Mouse (Mus musculus): ENCODE data around the gene Olfr1030. TPM values are rescaled to one million over a fixed set of nuclear protein-coding genes. Genes with fewer than 3 reads are reported as not detected.
"Not testable (repeated sequence)": the region's sequence is repeated elsewhere in the genome, so short reads cannot be mapped to it uniquely, and the experiment has no call there.

The Olfr1030 gene
- polyA plus RNA-seq (2012): 0.01 TPM in 1 of 2 replicates, not detected in the other

- H3K27me3 ChIP-seq (ENCODE audit: control insufficient read depth): no peaks in the 10 kb centered on the region
- TF ChIP-seq GATA1 (IDR thresholded peaks at IDR 0.05; ENCODE audit: low read length) (no peak), TAL1 (IDR thresholded peaks at IDR 0.05; ENCODE audit: low read length) (no peak)
- H3K4me3 ChIP-seq (replicated peaks): no peak within 1 kb of the TSS
- no peaks in the 10 kb centered on the region for H3K4me1 ChIP-seq (ENCODE audit: control insufficient read depth)
- H3K36me3 ChIP-seq (ENCODE audit: control insufficient read depth): no peaks in the 10 kb centered on the region
- H3K9me3 ChIP-seq (ENCODE audit: control insufficient read depth, low read length): no peaks in the 10 kb centered on the region
These were observed at the start of gene Olfr1030 for GRCm38 (mm10) chr2:85978976-85979375. Olfr1030 (plus strand) TSS chr2:85979276.

- Histone ChIP-seq H3K4me3 (replicated peaks) (no peak within 1 kb of the TSS), H3K4me1 (ENCODE audit: control insufficient read depth) (no peaks in the 10 kb centered on the region), H3K36me3 (ENCODE audit: control insufficient read depth) (no peaks in the 10 kb centered on the region), H3K9me3 (ENCODE audit: control insufficient read depth, low read length) (no peaks in the 10 kb centered on the region), H3K27me3 (ENCODE audit: control insufficient read depth) (no peaks in the 10 kb centered on the region)
- TF ChIP-seq TAL1 (IDR thresholded peaks at IDR 0.05; ENCODE audit: low read length) (no peak), GATA1 (IDR thresholded peaks at IDR 0.05; ENCODE audit: low read length) (no peak)
These were observed 28.9 kb upstream of the Olfr1030 start, which contains the start of gene Olfr1028 for GRCm38 (mm10) chr2:85950137-85950536. Olfr1028 (plus strand) TSS chr2:85950437.

- TF ChIP-seq TAL1 (IDR thresholded peaks at IDR 0.05; ENCODE audit: low read length) (no peak), GATA1 (IDR thresholded peaks at IDR 0.05; ENCODE audit: low read length) (no peak)
These were observed 5.5 kb upstream of the Olfr1030 start, which contains the start of gene Olfr1029 for GRCm38 (mm10) chr2:85973595-85973994. Olfr1029 (plus strand) TSS chr2:85973895.

GRCm38 (mm10) chr2:85990004-85990403 is 10.9 kb downstream of the Olfr1030 start, which contains the start of gene Olfr1031:
Olfr1031 (plus strand) TSS chr2:85990304.
- Histone ChIP-seq H3K36me3 (ENCODE audit: control insufficient read depth) (no peaks in the 10 kb centered on the region), H3K4me1 (ENCODE audit: control insufficient read depth) (no peaks in the 10 kb centered on the region), H3K9me3 (ENCODE audit: control insufficient read depth, low read length) (0 out of 2 replicates have a peak, but pooled peaks cover 3% of the 10 kb centered on the region), H3K4me3 (replicated peaks) (no peak within 1 kb of the TSS), H3K27me3 (ENCODE audit: control insufficient read depth) (no peaks in the 10 kb centered on the region)
- no peak for TF ChIP-seq GATA1 (IDR thresholded peaks at IDR 0.05; ENCODE audit: low read length)
- TF ChIP-seq TAL1 (IDR thresholded peaks at IDR 0.05; ENCODE audit: low read length): no peak

More at GRCm38 (mm10) chr2:85973595-85973994, 5.5 kb upstream of the Olfr1030 start, which contains the start of gene Olfr1029:
- H3K36me3 ChIP-seq (ENCODE audit: control insufficient read depth): no peaks in the 10 kb centered on the region
- H3K4me3 ChIP-seq (replicated peaks): no peak within 1 kb of the TSS
- no peaks in the 10 kb centered on the region for H3K4me1 ChIP-seq (ENCODE audit: control insufficient read depth)
- H3K27me3 ChIP-seq (ENCODE audit: control insufficient read depth): no peaks in the 10 kb centered on the region
- H3K9me3 ChIP-seq (ENCODE audit: control insufficient read depth, low read length): no peaks in the 10 kb centered on the region

GRCm38 (mm10) chr2:86005240-86005639 is 26.2 kb downstream of the Olfr1030 start, which contains the start of gene Olfr1032:
Olfr1032 (plus strand) TSS chr2:86005540.
- no peaks in the 10 kb centered on the region for H3K36me3 ChIP-seq (ENCODE audit: control insufficient read depth)
- H3K9me3 ChIP-seq (ENCODE audit: control insufficient read depth, low read length): no peaks in the 10 kb centered on the region
- no peaks in the 10 kb centered on the region for H3K4me1 ChIP-seq (ENCODE audit: control insufficient read depth)
- no peak for TF ChIP-seq TAL1 (IDR thresholded peaks at IDR 0.05; ENCODE audit: low read length)
- TF ChIP-seq GATA1 (IDR thresholded peaks at IDR 0.05; ENCODE audit: low read length): no peak
- no peaks in the 10 kb centered on the region for H3K27me3 ChIP-seq (ENCODE audit: control insufficient read depth)
- no peak within 1 kb of the TSS for H3K4me3 ChIP-seq (replicated peaks)

GRCm38 (mm10) chr2:86020406-86020805 is 41.3 kb downstream of the Olfr1030 start, which contains the start of gene Olfr1033:
Olfr1033 (plus strand) TSS chr2:86020633.
- not testable (repeated sequence) for H3K4me3 ChIP-seq (replicated peaks); H3K36me3 ChIP-seq (ENCODE audit: control insufficient read depth); H3K4me1 ChIP-seq (ENCODE audit: control insufficient read depth); H3K9me3 ChIP-seq (ENCODE audit: control insufficient read depth, low read length); H3K27me3 ChIP-seq (ENCODE audit: control insufficient read depth)

- H3K4me3 ChIP-seq (replicated peaks); H3K4me1 ChIP-seq (ENCODE audit: control insufficient read depth); H3K9me3 ChIP-seq (ENCODE audit: control insufficient read depth, low read length); H3K27me3 ChIP-seq (ENCODE audit: control insufficient read depth); H3K36me3 ChIP-seq (ENCODE audit: control insufficient read depth): not testable (repeated sequence)
These were observed 42.4 kb downstream of the Olfr1030 start for GRCm38 (mm10) chr2:86021518-86021917.

Other genes starting within 250 kb of the Olfr1030 start
- not detected in 2 replicates for gene Olfr1012, start 216.5 kb upstream of the Olfr1030 start, polyA plus RNA-seq (2012)
- gene Olfr1013, start 212.2 kb upstream of the Olfr1030 start, polyA plus RNA-seq (2012): not detected in 2 replicates
- not detected in 2 replicates for gene Olfr1014, start 206.6 kb upstream of the Olfr1030 start, polyA plus RNA-seq (2012)
- gene Olfr1015, start 197.3 kb upstream of the Olfr1030 start, polyA plus RNA-seq (2012): not detected in 2 replicates
- not detected in 2 replicates for gene Olfr1016, start 176.7 kb upstream of the Olfr1030 start, polyA plus RNA-seq (2012)
- not detected in 2 replicates for gene Olfr1018, start 160.8 kb upstream of the Olfr1030 start, polyA plus RNA-seq (2012)
- gene Olfr1019, start 133.8 kb upstream of the Olfr1030 start, polyA plus RNA-seq (2012): 0.01 TPM in 1 of 2 replicates, not detected in the other
- gene Olfr1020, start 132.2 kb upstream of the Olfr1030 start, polyA plus RNA-seq (2012): not detected in 2 replicates
- not detected in 2 replicates for gene Olfr1022, start 110.7 kb upstream of the Olfr1030 start, polyA plus RNA-seq (2012)
- gene Olfr1023, start 93.6 kb upstream of the Olfr1030 start, polyA plus RNA-seq (2012): not detected in 2 replicates
- gene Olfr1024, start 74.2 kb upstream of the Olfr1030 start, polyA plus RNA-seq (2012): not detected in 2 replicates
- not detected in 2 replicates for gene Olfr1025-ps1, start 64.1 kb upstream of the Olfr1030 start, polyA plus RNA-seq (2012)
- not detected in 2 replicates for gene Olfr1026, start 57.7 kb upstream of the Olfr1030 start, polyA plus RNA-seq (2012)
- not detected in 2 replicates for gene Olfr1028, start 28.8 kb upstream of the Olfr1030 start, polyA plus RNA-seq (2012)
- gene Olfr1029, start 5.4 kb upstream of the Olfr1030 start, polyA plus RNA-seq (2012): not detected in 2 replicates
- not detected in 2 replicates for gene Olfr1031, start 11.0 kb downstream of the Olfr1030 start, polyA plus RNA-seq (2012)
- gene Olfr1032, start 26.3 kb downstream of the Olfr1030 start, polyA plus RNA-seq (2012): not detected in 2 replicates
- gene Olfr1033, start 41.4 kb downstream of the Olfr1030 start, polyA plus RNA-seq (2012): not detected in 2 replicates
- not detected in 2 replicates for gene Olfr1034, start 66.6 kb downstream of the Olfr1030 start, polyA plus RNA-seq (2012)
- not detected in 2 replicates for gene Olfr1036, start 94.7 kb downstream of the Olfr1030 start, polyA plus RNA-seq (2012)
- not detected in 2 replicates for gene Olfr1037, start 108.1 kb downstream of the Olfr1030 start, polyA plus RNA-seq (2012)
- gene Olfr1039, start 156.7 kb downstream of the Olfr1030 start, polyA plus RNA-seq (2012): not detected in 2 replicates
- gene Olfr1040, start 167.5 kb downstream of the Olfr1030 start, polyA plus RNA-seq (2012): not detected in 2 replicates
- gene Olfr1042, start 182.6 kb downstream of the Olfr1030 start, polyA plus RNA-seq (2012): not detected in 2 replicates
- gene Olfr1043, start 188.2 kb downstream of the Olfr1030 start, polyA plus RNA-seq (2012): not detected in 2 replicates
- gene Olfr1044, start 198.5 kb downstream of the Olfr1030 start, polyA plus RNA-seq (2012): not detected in 2 replicates
- gene Olfr52, start 206.4 kb downstream of the Olfr1030 start, polyA plus RNA-seq (2012): not detected in 2 replicates
- not detected in 2 replicates for gene Olfr1045, start 223.7 kb downstream of the Olfr1030 start, polyA plus RNA-seq (2012)
- not detected in 2 replicates for gene Olfr1046, start 240.0 kb downstream of the Olfr1030 start, polyA plus RNA-seq (2012)

All from erythroblast, embryonic 14.5 days (primary cell).